Mouse (Mus musculus): ENCODE data around the gene Tmbim1.

DNA sequence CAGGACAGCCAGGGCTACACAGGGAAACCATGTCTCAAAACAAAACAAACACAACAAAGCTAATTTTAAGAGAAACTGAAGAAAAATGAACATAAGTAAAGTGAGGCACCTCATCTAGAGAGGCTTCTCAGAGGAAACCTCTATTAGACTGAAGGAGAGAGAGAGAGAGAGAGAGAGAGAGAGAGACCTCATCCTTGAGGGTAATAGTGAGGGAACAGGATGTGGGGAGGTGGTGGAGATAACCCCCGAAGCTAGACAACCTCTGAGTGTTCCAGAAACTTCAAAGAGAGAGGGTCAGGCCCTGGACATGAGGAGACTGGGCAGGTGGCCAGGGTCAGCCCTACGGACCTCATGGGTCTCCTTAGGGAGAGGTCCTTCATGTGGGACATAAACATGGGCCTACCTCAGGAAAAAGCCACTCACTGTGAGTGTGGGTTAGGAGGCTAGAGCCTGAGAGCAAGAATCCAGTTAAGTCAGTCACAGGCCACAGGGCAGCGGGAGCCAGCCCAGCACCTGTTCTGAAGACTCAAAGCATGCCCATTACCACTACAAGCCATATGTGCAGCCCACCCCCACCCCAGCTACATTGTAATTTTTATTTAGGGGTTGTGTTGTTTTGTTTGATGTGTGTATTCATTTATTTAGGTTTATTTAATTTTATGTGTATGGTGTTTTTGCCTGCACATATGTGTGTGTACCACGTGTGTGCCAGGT is 10.8 kb upstream of the Tmbim1 start:
- TF ChIP-seq CTCF (IDR thresholded peaks at IDR 0.05) (no peak), EP300 (IDR thresholded peaks at IDR 0.05) (no peak)
